Comparison of ENCODE assay signal across 16 mouse cellular contexts in the genomic region with DNA sequence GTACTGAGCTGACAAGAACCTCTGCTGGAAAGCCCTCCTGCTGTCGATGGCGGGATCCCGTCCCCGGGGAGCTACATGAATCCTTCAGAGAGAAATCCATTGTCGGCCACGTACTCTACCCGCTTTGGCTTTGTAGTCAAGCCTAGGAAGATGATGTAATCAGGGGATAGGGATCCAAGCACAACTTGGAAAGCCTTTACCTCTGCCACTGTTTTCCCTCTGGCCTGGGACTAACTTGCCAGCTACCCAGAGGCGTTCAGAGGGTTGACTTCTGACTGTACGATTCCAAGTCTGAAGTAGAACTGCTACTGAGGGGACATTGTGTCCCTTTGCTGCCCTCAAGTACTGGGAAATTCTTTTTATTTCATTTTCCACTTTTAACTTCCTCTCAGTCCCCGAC.
"Had no signal": no experiment of that assay in that cellular context is flagged by ENCODE, and none has a peak within 500 bp of the region (broad histone marks: within the 10 kb centered on the region; RNA-seq: fewer than 3 reads in every experiment).

No protein-coding gene starts in this region.

- H3K9me3 ChIP-seq: limb, embryonic 12.5 days; liver, embryonic 15.5 days; megakaryocyte, embryonic 14.5 days; midbrain, embryonic 12.5 days; neural tube, embryonic 13.5 days; stomach, embryonic 15.5 days had no signal

- ATAC-seq: midbrain, embryonic 16.5 days had no signal

- H3K27me3 ChIP-seq: limb, embryonic 12.5 days; liver, embryonic 15.5 days; midbrain, embryonic 12.5 days; neural tube, embryonic 13.5 days; stomach, embryonic 15.5 days had no signal

- H3K27ac ChIP-seq: limb, embryonic 12.5 days; liver, embryonic 15.5 days; macrophage; midbrain, embryonic 12.5 days; neural tube, embryonic 13.5 days; stomach, embryonic 15.5 days had no signal

- H3K4me1 ChIP-seq: limb, embryonic 12.5 days; liver, embryonic 15.5 days; midbrain, embryonic 12.5 days; neural tube, embryonic 13.5 days; stomach, embryonic 15.5 days had no signal

- H3K4me3 ChIP-seq: limb, embryonic 12.5 days; liver, embryonic 15.5 days; megakaryocyte, embryonic 14.5 days; midbrain, embryonic 12.5 days; neural tube, embryonic 13.5 days; stomach, embryonic 15.5 days had no signal

- H3K36me3 ChIP-seq: limb, embryonic 12.5 days; liver, embryonic 15.5 days; midbrain, embryonic 12.5 days; neural tube, embryonic 13.5 days; stomach, embryonic 15.5 days had no signal

- DNase-seq: layer of hippocampus, postnatal 36 days; liver; lung, embryonic 14.5 days; lung, postnatal 10 days; retina, postnatal 1 day; right cerebral cortex, postnatal 4 days; thymus, adult 2 months; thymus, postnatal 25 days had no signal
